Mouse (Mus musculus): ENCODE data around the gene Rras.
A peak's percentile ranks its signal among the peaks of the same experiment; 100 is the strongest.

The Rras gene

GRCm38 (mm10) chr7:45053117-45053930, 35.6 kb downstream of the Rras start:
- peak; percentile 76 for DNase-seq (ENCODE audit: low spot score)

GRCm38 (mm10) chr7:45053931-45054510, 36.3 kb downstream of the Rras start:
- peak; percentile 95 for DNase-seq (ENCODE audit: low spot score)

- no peak for DNase-seq (ENCODE audit: low spot score)
These were observed 38.7 kb downstream of the Rras start for GRCm38 (mm10) chr7:45056329-45056971.

- DNase-seq (ENCODE audit: low spot score): no peak
These were observed 39.2 kb downstream of the Rras start for GRCm38 (mm10) chr7:45056972-45057348.

DNA sequence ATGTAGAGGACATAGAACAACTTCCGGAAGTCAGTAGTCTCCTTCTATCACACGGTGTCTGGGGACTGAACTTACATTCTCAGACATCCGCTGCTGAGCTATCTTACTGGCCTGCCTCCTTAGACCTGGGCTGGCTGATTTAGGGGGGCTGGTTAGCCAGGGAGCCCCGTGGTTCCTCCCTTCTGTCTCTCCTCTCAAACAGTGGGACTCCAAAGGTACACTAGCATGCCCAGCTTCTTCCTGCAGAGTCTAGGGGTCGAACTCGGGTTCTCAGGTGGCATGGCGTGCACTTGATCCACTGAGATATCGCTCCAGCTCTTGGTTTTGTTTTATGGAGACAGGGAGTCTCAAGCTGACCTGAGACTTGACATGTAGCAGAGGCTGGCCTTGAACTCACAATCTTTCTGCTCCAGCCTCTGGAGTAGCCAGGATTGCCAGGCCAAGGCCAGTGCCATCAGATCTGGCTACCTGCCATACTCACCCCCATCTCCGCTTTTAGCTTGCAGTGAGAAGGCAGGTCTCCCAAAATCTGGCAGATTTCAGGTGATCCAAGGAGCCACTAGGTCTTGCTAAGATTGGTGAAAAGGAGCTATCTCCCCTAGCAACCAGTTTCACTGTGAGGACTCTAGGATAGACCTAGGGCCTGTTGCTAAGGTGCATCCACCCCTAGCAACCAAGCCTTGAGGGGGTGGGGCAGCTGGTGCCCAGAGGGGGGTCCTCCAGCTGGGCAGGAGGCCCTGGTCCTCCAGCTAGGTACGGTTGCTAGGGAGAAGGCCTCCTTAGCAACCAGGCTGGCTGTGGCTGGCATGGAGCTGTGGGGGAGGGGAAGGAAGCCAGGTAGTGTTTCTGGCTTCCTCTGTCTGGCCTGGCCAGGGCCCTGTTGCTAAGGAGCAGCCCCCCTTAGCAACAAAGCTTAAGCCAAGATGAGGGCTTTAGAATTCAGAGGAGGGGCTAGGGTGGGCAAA, 41.1 kb downstream of the Rras start:
- DNase-seq (ENCODE audit: low spot score): peak; percentile 33

DNA sequence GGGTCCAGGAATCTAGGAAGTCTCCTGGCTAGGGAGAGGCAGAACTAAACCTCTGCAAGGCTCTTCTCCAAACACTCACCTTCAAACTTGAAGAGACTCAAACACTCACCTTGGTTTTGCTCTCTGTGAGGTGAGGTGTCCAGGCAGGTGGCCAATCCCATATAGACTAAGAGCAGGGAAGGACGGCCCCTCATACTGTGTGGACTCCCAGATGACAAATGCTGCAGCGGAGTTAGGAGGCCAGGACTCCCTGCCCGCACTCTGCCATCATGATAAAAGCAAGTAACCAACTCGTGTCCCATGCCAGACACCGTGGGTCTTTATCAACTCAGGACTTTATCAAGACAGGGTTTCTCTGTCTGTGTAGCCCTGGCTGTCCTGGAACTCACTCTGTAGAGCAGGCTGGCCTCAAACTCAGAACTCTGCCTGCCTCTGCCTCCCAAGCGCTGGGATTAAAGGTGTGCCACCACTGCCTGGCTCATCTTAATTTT, 42.9 kb downstream of the Rras start:
- no peak for DNase-seq (ENCODE audit: low spot score)

GRCm38 (mm10) chr7:45061532-45062075, 43.8 kb downstream of the Rras start:
- DNase-seq (ENCODE audit: low spot score): no peak

- peak; percentile 97 for DNase-seq (ENCODE audit: low spot score)
These were observed 44.6 kb downstream of the Rras start, which contains the start of the genes Nosip and Prrg2 for GRCm38 (mm10) chr7:45062239-45062835. Gene Nosip (plus strand): TSS chr7:45062429. Gene Prrg2 (minus strand): TSS chr7:45062677.

DNA sequence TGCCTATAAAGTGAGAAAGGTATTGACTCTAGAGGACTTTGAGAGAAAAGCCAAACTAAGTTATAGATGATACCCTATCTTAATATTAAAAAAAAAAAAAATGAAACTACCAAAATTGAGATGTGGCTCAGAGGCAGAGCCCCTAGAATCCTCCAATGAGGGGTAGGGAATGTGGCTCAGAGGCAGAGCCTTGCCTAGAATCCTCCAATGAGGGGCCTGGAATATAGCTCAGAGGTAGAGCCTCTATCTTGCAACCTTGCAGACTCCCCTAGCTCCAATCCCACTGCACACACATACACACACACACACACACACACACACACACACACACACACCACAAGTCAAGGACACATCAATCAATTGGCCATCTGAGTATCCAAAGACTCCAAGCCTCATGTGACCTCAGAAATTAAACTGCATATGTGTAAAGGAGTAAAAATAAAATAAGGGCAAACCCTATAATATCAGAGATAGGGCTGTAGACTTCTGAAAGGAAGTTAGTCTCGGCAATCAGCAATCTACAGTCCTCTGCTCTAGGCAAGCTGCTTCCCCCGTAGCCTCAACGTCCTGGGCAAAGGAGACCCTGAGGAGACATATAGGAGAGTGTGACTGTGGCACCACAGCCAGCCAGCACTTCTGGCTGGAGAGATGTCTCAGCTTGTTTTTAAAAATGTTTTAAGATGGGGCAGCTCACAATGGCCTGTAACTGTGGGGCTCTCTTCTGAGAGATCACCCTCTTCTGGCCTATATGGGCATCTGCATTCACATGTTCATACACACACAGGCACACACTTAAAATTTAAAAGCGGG, 49.6 kb downstream of the Rras start:
- DNase-seq (ENCODE audit: low spot score): no peak

DNA sequence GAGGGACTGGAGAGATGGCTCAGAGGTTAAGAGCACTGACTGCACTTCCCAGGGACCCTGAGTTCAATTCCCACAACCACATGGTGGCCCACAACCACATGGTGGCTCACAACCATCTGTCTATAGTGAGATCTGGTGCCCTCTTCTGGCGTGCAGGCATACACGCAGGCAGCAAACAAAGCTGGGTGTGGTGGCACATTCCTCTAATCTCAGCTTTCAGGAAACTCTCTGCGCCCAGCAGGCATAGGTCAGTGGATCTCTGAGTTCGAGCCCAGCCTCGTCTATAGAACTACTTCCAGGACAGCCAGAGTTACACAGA, 50.2 kb downstream of the Rras start:
- peak; percentile 60 for DNase-seq (ENCODE audit: low spot score)

- no peak for DNase-seq (ENCODE audit: low spot score)
These were observed 51.9 kb downstream of the Rras start for GRCm38 (mm10) chr7:45069671-45070070.
